Mouse (Mus musculus): ENCODE measurements around the gene Parp14.

Gene Parp14

GRCm38 (mm10) chr16:35787163-35787562 lies 84.2 kb downstream of the Parp14 start:
- WGBS = 93% methylated on average over 6 of the region's 6 CpGs

- WGBS = 91% methylated on average over 7 of the region's 7 CpGs
These were observed 87.1 kb downstream of the Parp14 start for GRCm38 (mm10) chr16:35784134-35784725.

GRCm38 (mm10) chr16:35783207-35783573 lies 88.2 kb downstream of the Parp14 start:
- WGBS = 84% methylated on average over 3 of the region's 3 CpGs

Data from cerebral cortex, adult 2 months (tissue).